Mouse (Mus musculus) heart, embryonic 16.5 days (tissue): ENCODE measurements around the gene Otop2. TPM values are rescaled to one million over a fixed set of nuclear protein-coding genes. Genes with fewer than 3 reads are reported as not detected.

Experiments used
- ATAC-seq: fragments of 200-750 bp; cut with Nextera tagmentation; replicated peaks from 2 replicates; pipeline ENCODE4 v1.8.0; 2017; ENCODE audit warnings: moderate number of reproducible peaks; ENCODE audit not compliant: insufficient read depth, low FRiP score; ENCODE audit errors: extremely low read depth
- H3K27ac ChIP-seq: fragments of 300-500 bp; sonication (generic); 2 replicates; pipeline ENCODE4 v1.5.1; 2014; ENCODE audit warnings: mild to moderate bottlenecking, low read length, control low read depth, moderate library complexity
- H3K27me3 ChIP-seq: fragments of 300-500 bp; sonication (generic); 2 replicates; pipeline ENCODE4 v1.6.1; 2014; ENCODE audit warnings: low read length, mixed read lengths; ENCODE audit not compliant: control insufficient read depth, insufficient read depth
- H3K36me3 ChIP-seq: fragments of 300-500 bp; sonication (generic); 2 replicates; pipeline ENCODE4 v1.6.1; 2014; ENCODE audit not compliant: control insufficient read depth, insufficient read depth
- H3K4me1 ChIP-seq: fragments of 300-500 bp; sonication (generic); 2 replicates; pipeline ENCODE4 v1.6.1; 2014; ENCODE audit warnings: low read length, mixed read lengths; ENCODE audit not compliant: control insufficient read depth, insufficient read depth
- H3K4me2 ChIP-seq: fragments of 300-500 bp; sonication (generic); 2 replicates; pipeline ENCODE4 v1.6.1; 2014; ENCODE audit warnings: low read depth, mild to moderate bottlenecking, control low read depth, low read length
- H3K4me3 ChIP-seq: fragments of 300-500 bp; sonication (generic); 2 replicates; pipeline ENCODE4 v1.5.1; 2014; ENCODE audit warnings: mild to moderate bottlenecking, control low read depth, low read length
- H3K9ac ChIP-seq: fragments of 300-500 bp; sonication (generic); 2 replicates; pipeline ENCODE4 v1.6.1; 2014; ENCODE audit warnings: low read length, control low read depth
- H3K9me3 ChIP-seq: fragments of 300-500 bp; sonication (generic); replicated peaks from 2 replicates; pipeline ENCODE4 v1.6.1; 2016; ENCODE audit warnings: low read length; ENCODE audit not compliant: control insufficient read depth
- WGBS: fragments of 180-500 bp; shearing (Covaris S2); extraction: QIAGEN DNeasy Blood & Tissue Kit; methylation state at CpG from one replicate; pipeline ENCODE4 v1.1.7; 2014; 5-methylcytosine and 5-hydroxymethylcytosine counted together
- polyA plus RNA-seq: library from polyadenylated mRNA; unstranded; fragments of >200 nt; fragmentation: Nextera tagmentation; extraction: Ambion mirVana; gene quantifications from 2 replicates; pipeline ENCODE4 v1.2.1, GENCODE M21; 2015

Gene Otop2
- polyA plus RNA-seq, 1 experiment from 2014 or later: not detected

- ATAC-seq: peak; percentile 43; the same call in 1 of the 2 replicates
- WGBS: 39% methylated on average over 6 of the region's 6 CpGs
- Histone ChIP-seq H3K36me3 (no peaks in the 10 kb centered on the region), H3K4me3 (no peak overlapping the region), H3K4me1 (peaks cover 8% of the 10 kb centered on the region; the same call in 1 of the 2 replicates), H3K9me3 (no peaks in the 10 kb centered on the region), H3K4me2 (no peak overlapping the region), H3K27ac (peak overlapping the region; percentile 10; the same call in 1 of the 2 replicates), H3K9ac (no peak overlapping the region), H3K27me3 (no peaks in the 10 kb centered on the region)
These were observed 16.0 kb upstream of the Otop2 start for GRCm38 (mm10) chr11:115290919-115291318.

- Histone ChIP-seq H3K4me3 (no peak overlapping the region), H3K9me3 (no peaks in the 10 kb centered on the region), H3K27me3 (no peaks in the 10 kb centered on the region), H3K9ac (no peak overlapping the region), H3K4me2 (no peak overlapping the region), H3K36me3 (no peaks in the 10 kb centered on the region), H3K27ac (0 out of 2 replicates have a peak overlapping the region, but pooled peaks have one; percentile 9), H3K4me1 (peaks cover 8% of the 10 kb centered on the region; the same call in 1 of the 2 replicates)
- WGBS: 77% methylated on average over 10 of the region's 10 CpGs
- no peak for ATAC-seq
These were observed 15.5 kb upstream of the Otop2 start for GRCm38 (mm10) chr11:115291503-115291902.

GRCm38 (mm10) chr11:115292631-115293375 lies 14.2 kb upstream of the Otop2 start:
- no peak for ATAC-seq
- Histone ChIP-seq H3K36me3 (no peaks in the 10 kb centered on the region), H3K27me3 (peaks cover 8% of the 10 kb centered on the region), H3K4me3 (no peak overlapping the region), H3K9me3 (no peaks in the 10 kb centered on the region), H3K9ac (no peak overlapping the region), H3K4me2 (no peak overlapping the region), H3K4me1 (peaks cover 14% of the 10 kb centered on the region), H3K27ac (no peak overlapping the region)
- 58% methylated on average over 14 of the region's 14 CpGs for WGBS

GRCm38 (mm10) chr11:115295939-115296338 lies 11.0 kb upstream of the Otop2 start:
- Histone ChIP-seq H3K4me2 (no peak overlapping the region), H3K36me3 (no peaks in the 10 kb centered on the region), H3K4me1 (peaks cover 14% of the 10 kb centered on the region), H3K9me3 (peaks cover 3% of the 10 kb centered on the region; the same call in 1 of the 2 replicates), H3K4me3 (no peak overlapping the region), H3K9ac (no peak overlapping the region), H3K27me3 (peaks cover 13% of the 10 kb centered on the region), H3K27ac (no peak overlapping the region)
- no peak for ATAC-seq
- 86% methylated on average over 11 of the region's 11 CpGs for WGBS

- H3K4me3 ChIP-seq: peak overlapping the region; percentile 61
- no peak overlapping the region for H3K27ac ChIP-seq
- WGBS: 55% methylated on average over 21 of the region's 21 CpGs
- peak overlapping the region; percentile 73 for H3K9ac ChIP-seq
- no peaks in the 10 kb centered on the region for H3K36me3 ChIP-seq
- H3K4me1 ChIP-seq: peaks cover 11% of the 10 kb centered on the region
- peak overlapping the region; percentile 98 for H3K4me2 ChIP-seq
- H3K9me3 ChIP-seq: peaks cover 3% of the 10 kb centered on the region; the same call in 1 of the 2 replicates
- no peak for ATAC-seq
- peaks cover 13% of the 10 kb centered on the region for H3K27me3 ChIP-seq
These were observed 10.3 kb upstream of the Otop2 start for GRCm38 (mm10) chr11:115296471-115297210.

- peaks cover 3% of the 10 kb centered on the region; the same call in 1 of the 2 replicates for H3K9me3 ChIP-seq
- peak; percentile 71 for ATAC-seq
- under 1% methylated on average over 44 of the region's 44 CpGs for WGBS
- H3K4me2 ChIP-seq: peak within 1 kb of the TSS; percentile 98
- H3K4me3 ChIP-seq: peak within 1 kb of the TSS; percentile 61
- no peak within 1 kb of the TSS for H3K27ac ChIP-seq
- H3K4me1 ChIP-seq: peaks cover 11% of the 10 kb centered on the region
- H3K9ac ChIP-seq: peak within 1 kb of the TSS; percentile 73
- H3K27me3 ChIP-seq: peaks cover 13% of the 10 kb centered on the region
- no peaks in the 10 kb centered on the region for H3K36me3 ChIP-seq
These were observed 9.6 kb upstream of the Otop2 start, which contains the start of gene Fads6 for GRCm38 (mm10) chr11:115297214-115297826. Gene Fads6, minus strand, starts transcription at chr11:115297663.

- Histone ChIP-seq H3K4me2 (no peak overlapping the region), H3K27me3 (peaks cover 13% of the 10 kb centered on the region), H3K4me3 (no peak overlapping the region), H3K9me3 (peaks cover 3% of the 10 kb centered on the region; the same call in 1 of the 2 replicates), H3K27ac (no peak overlapping the region), H3K9ac (no peak overlapping the region), H3K36me3 (no peaks in the 10 kb centered on the region), H3K4me1 (peaks cover 6% of the 10 kb centered on the region)
- 70% methylated on average over 8 of the region's 8 CpGs for WGBS
- no peak for ATAC-seq
These were observed 8.8 kb upstream of the Otop2 start for GRCm38 (mm10) chr11:115298160-115298559.

GRCm38 (mm10) chr11:115300745-115301144 lies 6.2 kb upstream of the Otop2 start:
- no peak for ATAC-seq
- no peak overlapping the region for H3K4me3 ChIP-seq
- H3K27ac ChIP-seq: no peak overlapping the region
- H3K4me2 ChIP-seq: no peak overlapping the region
- peaks cover 3% of the 10 kb centered on the region; the same call in 1 of the 2 replicates for H3K9me3 ChIP-seq
- peaks cover 6% of the 10 kb centered on the region for H3K4me1 ChIP-seq
- no peak overlapping the region for H3K9ac ChIP-seq
- 81% methylated on average over 4 of the region's 4 CpGs for WGBS
- no peaks in the 10 kb centered on the region for H3K36me3 ChIP-seq
- H3K27me3 ChIP-seq: peaks cover 13% of the 10 kb centered on the region
